Mouse (Mus musculus) liver, adult (tissue): Measurements from ENCODE around the gene Olfr512.

Source experiments
- GATA4 ChIP-seq: IDR thresholded peaks from 2 replicates; pipeline ENCODE4 v1.6.1; 2014; ENCODE audit warnings: mild to moderate bottlenecking, low read length; ENCODE audit not compliant: insufficient replicate concordance

The Olfr512 gene

GRCm38 (mm10) chr7:108713020-108713419 lies at the start of gene Olfr512:
TSS of gene Olfr512 (plus strand) at chr7:108713320.
- no peak for TF ChIP-seq GATA4

GRCm38 (mm10) chr7:108666118-108666517 lies 47.0 kb upstream of the Olfr512 start, which contains the start of gene Olfr510:
TSS of gene Olfr510 (plus strand) at chr7:108666418.
- TF ChIP-seq GATA4: no peak

GRCm38 (mm10) chr7:108671058-108671457 lies 42.1 kb upstream of the Olfr512 start:
- TF ChIP-seq GATA4: no peak

GRCm38 (mm10) chr7:108678886-108679285 lies 34.2 kb upstream of the Olfr512 start:
- no peak for TF ChIP-seq GATA4

- no peak for TF ChIP-seq GATA4
Measured at GRCm38 (mm10) chr7:108750673-108751072, 37.6 kb downstream of the Olfr512 start, which contains the start of gene Olfr513. TSS of gene Olfr513 (plus strand) at chr7:108750973.

GRCm38 (mm10) chr7:108760411-108760810 lies 47.3 kb downstream of the Olfr512 start:
- TF ChIP-seq GATA4: no peak
